Comparison of ENCODE assay signal across 18 mouse cellular contexts in genomic region chr9:63606594-63606993, GRCm38 (mm10). TPM values are rescaled to one million over a fixed set of nuclear protein-coding genes. Genes with fewer than 3 reads are reported as not detected.
A peak's percentile ranks its signal among the peaks of the same experiment; 100 is the strongest.
DNase-seq lines count a peak whose midpoint lies in the region; ATAC-seq and TF ChIP-seq lines count a peak whose summit lies in the region.
"Had no signal": no experiment of that assay in that cellular context is flagged by ENCODE, and none has a peak within 500 bp of the region (broad histone marks: within the 10 kb centered on the region; RNA-seq: fewer than 3 reads in every experiment).

No protein-coding gene starts in this region.

- peak; percentile 26; the same call in 1 of the 2 replicates for TF ChIP-seq CTCF in liver, embryonic 14.5 days (IDR thresholded peaks at IDR 0.05; ENCODE audit: low read depth)

- H3K27ac ChIP-seq in liver, embryonic 14.5 days: no peak overlapping the region
- no peak overlapping the region for H3K27ac ChIP-seq in liver, embryonic 12.5 days
- H3K27ac ChIP-seq: embryonic facial prominence, embryonic 13.5 days; hindbrain, embryonic 10.5 days; limb, embryonic 15.5 days; midbrain, embryonic 10.5 days had no signal

- H3K4me2 ChIP-seq in liver, embryonic 14.5 days (ENCODE audit: low read depth): no peak overlapping the region
- H3K4me2 ChIP-seq in liver, embryonic 12.5 days: no peak overlapping the region
- H3K4me2 ChIP-seq: embryonic facial prominence, embryonic 13.5 days; limb, embryonic 15.5 days had no signal

- H3K9me3 ChIP-seq in liver, embryonic 14.5 days (ENCODE audit: control insufficient read depth, low read length): no peaks in the 10 kb centered on the region
- H3K9me3 ChIP-seq in liver, embryonic 12.5 days (replicated peaks): no peaks in the 10 kb centered on the region
- H3K9me3 ChIP-seq: embryonic facial prominence, embryonic 13.5 days; hindbrain, embryonic 10.5 days; limb, embryonic 15.5 days; midbrain, embryonic 10.5 days had no signal

- 57% methylated on average over 2 of the region's 2 CpGs for WGBS in liver, embryonic 14.5 days (ENCODE audit: insufficient replicate concordance)
- WGBS in liver, embryonic 12.5 days (ENCODE audit: insufficient replicate concordance): 67% methylated on average over 2 of the region's 2 CpGs

- peaks cover 11 to 12% of the 10 kb centered on the region in 2 experiments for H3K4me1 ChIP-seq in liver, embryonic 14.5 days (replicated peaks; ENCODE audit: control insufficient read depth in 2 of 2, insufficient read depth in 2 of 2, low read length in 1 of 2)
- H3K4me1 ChIP-seq in liver, embryonic 12.5 days: peaks cover 47% of the 10 kb centered on the region

- no peak overlapping the region for H3K4me3 ChIP-seq in liver, embryonic 14.5 days (ENCODE audit: insufficient read depth in 1 of 2, low read depth in 2 of 2, low read length in 2 of 2)
- no peak overlapping the region for H3K4me3 ChIP-seq in liver, embryonic 12.5 days
- H3K4me3 ChIP-seq: embryonic facial prominence, embryonic 13.5 days; hindbrain, embryonic 10.5 days; limb, embryonic 15.5 days; midbrain, embryonic 10.5 days had no signal

- TF ChIP-seq EP300 in liver, embryonic 14.5 days (IDR thresholded peaks at IDR 0.05; ENCODE audit: low read depth): no peak

- H3K27me3 ChIP-seq in liver, embryonic 14.5 days (ENCODE audit: control insufficient read depth, insufficient read depth, low read length): no peaks in the 10 kb centered on the region
- no peaks in the 10 kb centered on the region for H3K27me3 ChIP-seq in liver, embryonic 12.5 days (replicated peaks)
- H3K27me3 ChIP-seq: embryonic facial prominence, embryonic 13.5 days; limb, embryonic 15.5 days had no signal

- DNase-seq in CD4-positive, CD25-positive, alpha-beta regulatory T cell, adult 2 months (ENCODE audit: low read depth, low spot score): peak; percentile 45
- DNase-seq in liver, embryonic 14.5 days (ENCODE audit: low read depth in 3 of 3, low spot score in 3 of 3): no peak
- peak; percentile 59 for DNase-seq in ES-CJ7 (ENCODE audit: low read depth, low spot score)
- peak; percentile 13 for DNase-seq in c-Kit-positive CD71-positive TER-119-positive erythroid progenitor cells, embryonic 14.5 days (ENCODE audit: low spot score)
- DNase-seq in heart, adult 8-10 months (ENCODE audit: low spot score): no peak
- DNase-seq in heart, postnatal 25 days (ENCODE audit: low spot score): no peak
- DNase-seq: adrenal gland, postnatal 25 days; kidney, adult 11 months; lung, postnatal 14 days; right cerebral cortex, postnatal 25 days had no signal

- H3K36me3 ChIP-seq in liver, embryonic 14.5 days (replicated peaks; ENCODE audit: control insufficient read depth, insufficient read depth, low read depth): no peaks in the 10 kb centered on the region
- H3K36me3 ChIP-seq in liver, embryonic 12.5 days: 0 out of 2 replicates have a peak, but pooled peaks cover 10% of the 10 kb centered on the region
- H3K36me3 ChIP-seq: embryonic facial prominence, embryonic 13.5 days; hindbrain, embryonic 10.5 days; limb, embryonic 15.5 days had no signal

- H3K9ac ChIP-seq in liver, embryonic 14.5 days (replicated peaks): no peak overlapping the region
- no peak overlapping the region for H3K9ac ChIP-seq in liver, embryonic 12.5 days
- H3K9ac ChIP-seq: embryonic facial prominence, embryonic 13.5 days; limb, embryonic 15.5 days had no signal

- intact Hi-C loops in heart, postnatal 25 days (cut with DNase I): loop anchor here (10.0 kb wide), 1 partner anchor 212 kb away; the partner anchor contains the start of gene 2300009A05Rik

- ATAC-seq in CD4-positive, CD25-positive, alpha-beta regulatory T cell, adult 4 months: no peak
- no peak for ATAC-seq in liver, embryonic 14.5 days (ENCODE audit: insufficient read depth)
- no peak for ATAC-seq in liver, embryonic 12.5 days

RNA-seq across cellular contexts. Expression of gene Aagab, which starts 4.1 kb away (rescaled TPM):
- 10 to 100 TPM; 47.6 to 54.6 TPM for polyA plus RNA-seq in CD4-positive, CD25-positive, alpha-beta regulatory T cell, adult 4 months (2017; shearing (Covaris generic))
- polyA plus RNA-seq in liver, embryonic 14.5 days (2012; rRNA removed): 4.8 and 6.9 TPM in 2 replicates
- 15.0 and 16.7 TPM in 2 replicates for polyA plus RNA-seq in liver, embryonic 14.5 days (2014; fragmentation: Nextera tagmentation; extraction: Ambion mirVana)
- polyA plus RNA-seq in liver, embryonic 12.5 days (2016; fragmentation: Nextera tagmentation; extraction: Ambion mirVana): 25.3 and 26.2 TPM in 2 replicates
- 10 to 100 TPM; 14.6 to 23.9 (median 20.2) TPM for total RNA-seq in heart, adult 8-10 months (2022)
- total RNA-seq in heart, postnatal 25 days (2021): 10 to 100 TPM; 17.9 to 22.0 TPM

RNA-seq across cellular contexts. Expression of gene Iqch, which starts 4.3 kb away (rescaled TPM):
- polyA plus RNA-seq in CD4-positive, CD25-positive, alpha-beta regulatory T cell, adult 4 months (2017; shearing (Covaris generic)): under 1 TPM in 1 of 2 experiments, not detected in 1; 0.17 TPM
- polyA plus RNA-seq in liver, embryonic 14.5 days (2012; rRNA removed): 0.01 TPM in 1 of 2 replicates, not detected in the other
- polyA plus RNA-seq in liver, embryonic 14.5 days (2014; fragmentation: Nextera tagmentation; extraction: Ambion mirVana): not detected in 2 replicates
- polyA plus RNA-seq in liver, embryonic 12.5 days (2016; fragmentation: Nextera tagmentation; extraction: Ambion mirVana): not detected in 2 replicates
- total RNA-seq in heart, adult 8-10 months (2022): not detected
- total RNA-seq in heart, postnatal 25 days (2021): not detected
- total RNA-seq: left cerebral cortex, adult 18-20 months had no signal
- polyA plus RNA-seq: embryonic facial prominence, embryonic 13.5 days; large intestine, adult 2 months had no signal

Comparison
In these comparisons a context has a peak if more than half of its experiments do, and no peak if none do; other contexts are left out.
1. DNase-seq: peak in CD4-positive, CD25-positive, alpha-beta regulatory T cell, adult 2 months (single experiment), ES-CJ7 (single experiment) and c-Kit-positive CD71-positive TER-119-positive erythroid progenitor cells, embryonic 14.5 days (single experiment); none in liver, embryonic 14.5 days (0 of 3), heart, adult 8-10 months (single experiment) and heart, postnatal 25 days (single experiment).